Mouse (Mus musculus): ENCODE measurements around the gene Mrps7. TPM values are rescaled to one million over a fixed set of nuclear protein-coding genes. Genes with fewer than 3 reads are reported as not detected.
A peak's percentile ranks its signal among the peaks of the same experiment; 100 is the strongest.

Mrps7 gene
- polyA plus RNA-seq, 1 experiment from 2014 or later = 49.5 TPM

- no peak for ATAC-seq (ENCODE audit: insufficient read depth)
- WGBS (ENCODE audit: insufficient replicate concordance) = 62% methylated on average over 2 of the region's 2 CpGs
- Histone ChIP-seq H3K9ac (no peak overlapping the region), H3K9me3 (replicated peaks) (no peaks in the 10 kb centered on the region), H3K36me3 (replicated peaks) (peaks cover 59% of the 10 kb centered on the region), H3K4me3 (replicated peaks) (no peak overlapping the region), H3K27me3 (no peaks in the 10 kb centered on the region), H3K4me1 (replicated peaks) (peaks cover 16% of the 10 kb centered on the region), H3K4me2 (no peak overlapping the region), H3K27ac (replicated peaks) (no peak overlapping the region)
Measured at GRCm38 (mm10) chr11:115618001-115618400, 14.3 kb downstream of the Mrps7 start.

GRCm38 (mm10) chr11:115618732-115619516, 15.2 kb downstream of the Mrps7 start:
- Histone ChIP-seq H3K9me3 (replicated peaks) (no peaks in the 10 kb centered on the region), H3K4me3 (replicated peaks) (no peak overlapping the region), H3K4me1 (replicated peaks) (peaks cover 7% of the 10 kb centered on the region), H3K36me3 (replicated peaks) (peaks cover 65% of the 10 kb centered on the region), H3K27ac (replicated peaks) (no peak overlapping the region), H3K9ac (no peak overlapping the region), H3K4me2 (no peak overlapping the region), H3K27me3 (no peaks in the 10 kb centered on the region)
- no peak for ATAC-seq (ENCODE audit: insufficient read depth)
- WGBS (ENCODE audit: insufficient replicate concordance) = 79% methylated on average over 16 of the region's 16 CpGs

- no peaks in the 10 kb centered on the region for H3K9me3 ChIP-seq (replicated peaks)
- H3K4me2 ChIP-seq = no peak overlapping the region
- no peak overlapping the region for H3K4me3 ChIP-seq (replicated peaks)
- H3K4me1 ChIP-seq (replicated peaks) = 0 out of 2 replicates have a peak, but pooled peaks cover 2% of the 10 kb centered on the region
- peaks cover 61% of the 10 kb centered on the region for H3K36me3 ChIP-seq (replicated peaks)
- H3K27ac ChIP-seq (replicated peaks) = no peak overlapping the region
- H3K27me3 ChIP-seq = no peaks in the 10 kb centered on the region
- H3K9ac ChIP-seq = no peak overlapping the region
- no peak for ATAC-seq (ENCODE audit: insufficient read depth)
- WGBS (ENCODE audit: insufficient replicate concordance) = 87% methylated on average over 7 of the region's 7 CpGs
Measured at GRCm38 (mm10) chr11:115619949-115620348, 16.2 kb downstream of the Mrps7 start.

DNA sequence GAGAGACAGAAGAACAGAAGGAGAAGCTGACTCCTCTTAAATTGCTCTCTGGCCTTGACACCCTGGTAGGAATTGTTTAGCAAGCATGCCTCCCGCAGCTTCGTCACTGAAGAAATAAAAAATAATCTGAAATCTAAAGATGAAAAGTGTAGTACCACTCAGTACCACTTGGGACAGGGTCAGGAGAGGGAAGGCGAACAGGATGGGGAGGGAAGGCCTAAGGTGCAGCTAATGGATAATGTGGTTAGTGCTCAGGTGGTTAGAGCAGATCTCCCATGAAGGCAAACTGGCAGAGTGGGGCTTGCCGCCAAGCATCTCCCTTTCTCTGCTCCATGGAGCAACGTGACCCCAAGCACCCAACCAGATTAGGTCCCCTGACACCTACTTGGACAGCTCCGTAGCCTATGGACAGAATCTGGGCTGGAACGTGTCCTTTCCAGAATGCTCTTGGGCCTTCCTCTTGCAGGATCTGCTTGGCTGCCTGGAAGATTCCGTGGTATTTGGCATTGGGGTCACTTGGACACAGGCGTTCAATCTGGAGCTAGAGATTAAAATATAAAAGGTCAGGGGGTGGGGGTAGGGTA, 19.9 kb downstream of the Mrps7 start:
- peaks cover 41% of the 10 kb centered on the region for H3K36me3 ChIP-seq (replicated peaks)
- WGBS (ENCODE audit: insufficient replicate concordance) = 71% methylated on average over 9 of the region's 9 CpGs

GRCm38 (mm10) chr11:115625877-115626276, 22.2 kb downstream of the Mrps7 start:
- ATAC-seq (ENCODE audit: insufficient read depth) = no peak
- Histone ChIP-seq H3K9ac (no peak overlapping the region), H3K4me1 (replicated peaks) (peaks cover 33% of the 10 kb centered on the region), H3K27me3 (no peaks in the 10 kb centered on the region), H3K27ac (replicated peaks) (no peak overlapping the region), H3K36me3 (replicated peaks) (peaks cover 24% of the 10 kb centered on the region), H3K9me3 (replicated peaks) (no peaks in the 10 kb centered on the region), H3K4me2 (no peak overlapping the region), H3K4me3 (replicated peaks) (no peak overlapping the region)
- 76% methylated on average over 9 of the region's 9 CpGs for WGBS (ENCODE audit: insufficient replicate concordance)

More for the DNA sequence above, 19.9 kb downstream of the Mrps7 start:
- ATAC-seq (ENCODE audit: insufficient read depth) = no peak
- Histone ChIP-seq H3K9ac (no peak overlapping the region), H3K27ac (replicated peaks) (no peak overlapping the region), H3K9me3 (replicated peaks) (no peaks in the 10 kb centered on the region), H3K4me2 (no peak overlapping the region), H3K27me3 (no peaks in the 10 kb centered on the region), H3K4me3 (replicated peaks) (no peak overlapping the region), H3K4me1 (replicated peaks) (peaks cover 21% of the 10 kb centered on the region)

DNA sequence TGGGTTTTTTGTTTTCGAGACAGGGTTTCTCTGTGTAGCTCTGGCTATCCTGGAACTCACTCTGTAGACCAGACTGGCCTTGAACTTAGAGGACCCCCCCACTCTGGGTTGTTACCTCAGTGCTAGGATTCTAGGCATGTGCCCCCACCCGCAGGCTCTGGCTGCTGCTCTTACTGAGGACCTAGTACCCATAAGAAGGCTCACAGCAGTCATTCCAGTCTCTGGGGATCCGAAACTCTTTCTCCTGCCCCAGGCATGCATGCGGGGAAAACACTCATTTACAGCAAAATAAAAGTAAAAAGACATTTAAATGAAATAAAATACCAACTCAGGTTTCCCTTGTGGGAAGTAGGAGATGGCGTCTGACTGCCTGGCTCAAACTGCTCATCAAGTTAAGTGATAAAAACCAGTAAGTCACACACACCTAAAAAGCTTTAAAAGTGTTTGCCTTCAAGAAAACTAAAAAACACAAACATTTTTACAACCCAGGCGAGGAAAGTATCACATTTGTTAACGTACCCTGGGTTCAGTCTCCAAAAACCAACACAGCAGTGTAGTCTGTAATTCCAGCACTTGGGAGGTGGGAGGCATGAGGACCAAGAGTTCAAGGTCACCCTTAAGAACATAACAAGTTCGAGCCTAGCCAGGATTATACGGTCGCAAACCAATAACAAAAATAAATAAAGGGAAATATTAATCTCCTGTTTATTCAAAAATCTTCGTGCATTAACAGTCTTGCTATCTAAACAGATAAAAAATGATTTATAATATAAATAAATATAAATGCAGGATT, 23.3 kb downstream of the Mrps7 start:
- no peaks in the 10 kb centered on the region for H3K9me3 ChIP-seq (replicated peaks)
- peak overlapping the region; percentile 79 for H3K9ac ChIP-seq
- 41% methylated on average over 11 of the region's 11 CpGs for WGBS (ENCODE audit: insufficient replicate concordance)
- peaks cover 42% of the 10 kb centered on the region for H3K4me1 ChIP-seq (replicated peaks)
- no peaks in the 10 kb centered on the region for H3K27me3 ChIP-seq
- peak overlapping the region; percentile 83 for H3K27ac ChIP-seq (replicated peaks)
- peak overlapping the region; percentile 98 for H3K4me2 ChIP-seq
- peak overlapping the region; percentile 84 for H3K4me3 ChIP-seq (replicated peaks)
- ATAC-seq (ENCODE audit: insufficient read depth) = no peak
- peaks cover 16% of the 10 kb centered on the region for H3K36me3 ChIP-seq (replicated peaks)

DNA sequence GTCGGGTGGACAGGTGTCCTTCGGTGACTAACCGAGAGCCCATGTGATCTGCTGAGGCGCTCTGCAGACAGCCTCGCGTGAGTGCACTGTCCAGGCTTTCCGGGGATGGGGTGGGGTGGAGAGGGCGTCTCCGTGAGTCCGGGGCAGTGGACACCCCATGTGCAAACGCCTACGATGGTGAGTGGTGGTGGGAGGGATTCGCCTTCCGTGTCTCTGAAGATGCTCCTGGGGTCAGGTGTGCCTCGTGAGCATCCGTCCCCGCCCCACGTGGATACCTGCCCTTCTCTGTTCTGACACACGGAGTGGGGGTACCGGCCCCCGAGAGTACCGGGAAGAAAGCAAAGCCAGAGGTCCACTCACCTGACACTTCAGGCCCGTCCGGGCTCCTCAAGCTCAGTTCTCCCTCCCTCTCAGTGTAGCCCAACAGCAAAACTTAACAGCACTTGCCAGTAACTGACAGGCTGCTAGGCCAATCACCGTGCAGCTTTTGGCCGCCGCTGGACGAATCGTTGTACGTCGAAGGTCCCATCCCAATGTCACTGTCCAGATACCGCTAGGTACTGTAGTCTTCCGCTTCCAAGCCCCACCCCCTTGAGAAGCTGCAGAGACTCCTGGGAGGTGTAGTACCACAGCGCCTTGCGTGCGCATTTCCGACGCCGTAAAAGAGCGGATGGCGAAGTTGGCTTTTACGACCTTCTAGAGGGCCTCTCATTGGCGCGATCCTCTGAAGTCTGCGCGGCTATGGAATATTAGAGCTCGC, 24.2 kb downstream of the Mrps7 start, which contains the start of gene Slc25a19:
TSS of gene Slc25a19 (minus strand) at position 591 of the 760 bp plus-strand sequence.
- H3K4me3 ChIP-seq (replicated peaks) = peak within 1 kb of the TSS; percentile 84
- under 1% methylated on average over 47 of the region's 47 CpGs for WGBS (ENCODE audit: insufficient replicate concordance)
- no peaks in the 10 kb centered on the region for H3K9me3 ChIP-seq (replicated peaks)
- H3K27me3 ChIP-seq = no peaks in the 10 kb centered on the region
- ATAC-seq (ENCODE audit: insufficient read depth) = peak; percentile 100
- H3K4me1 ChIP-seq (replicated peaks) = peaks cover 42% of the 10 kb centered on the region
- H3K9ac ChIP-seq = peak within 1 kb of the TSS; percentile 79
- H3K4me2 ChIP-seq = peak within 1 kb of the TSS; percentile 98
- peaks cover 7% of the 10 kb centered on the region for H3K36me3 ChIP-seq (replicated peaks)
- peak within 1 kb of the TSS; percentile 83 for H3K27ac ChIP-seq (replicated peaks)

- peak; percentile 4 for ATAC-seq (ENCODE audit: insufficient read depth)
- WGBS (ENCODE audit: insufficient replicate concordance) = 42% methylated on average over 13 of the region's 13 CpGs
- peak overlapping the region; percentile 98 for H3K4me2 ChIP-seq
- peaks cover 42% of the 10 kb centered on the region for H3K4me1 ChIP-seq (replicated peaks)
- peaks cover under 1% of the 10 kb centered on the region; the same call in 1 of the 2 replicates for H3K36me3 ChIP-seq (replicated peaks)
- H3K27ac ChIP-seq (replicated peaks) = peak overlapping the region; percentile 56
- no peaks in the 10 kb centered on the region for H3K27me3 ChIP-seq
- peak overlapping the region; percentile 84 for H3K4me3 ChIP-seq (replicated peaks)
- H3K9ac ChIP-seq = peak overlapping the region; percentile 46
- H3K9me3 ChIP-seq (replicated peaks) = no peaks in the 10 kb centered on the region
Measured at GRCm38 (mm10) chr11:115628465-115629101, 24.9 kb downstream of the Mrps7 start.

DNA sequence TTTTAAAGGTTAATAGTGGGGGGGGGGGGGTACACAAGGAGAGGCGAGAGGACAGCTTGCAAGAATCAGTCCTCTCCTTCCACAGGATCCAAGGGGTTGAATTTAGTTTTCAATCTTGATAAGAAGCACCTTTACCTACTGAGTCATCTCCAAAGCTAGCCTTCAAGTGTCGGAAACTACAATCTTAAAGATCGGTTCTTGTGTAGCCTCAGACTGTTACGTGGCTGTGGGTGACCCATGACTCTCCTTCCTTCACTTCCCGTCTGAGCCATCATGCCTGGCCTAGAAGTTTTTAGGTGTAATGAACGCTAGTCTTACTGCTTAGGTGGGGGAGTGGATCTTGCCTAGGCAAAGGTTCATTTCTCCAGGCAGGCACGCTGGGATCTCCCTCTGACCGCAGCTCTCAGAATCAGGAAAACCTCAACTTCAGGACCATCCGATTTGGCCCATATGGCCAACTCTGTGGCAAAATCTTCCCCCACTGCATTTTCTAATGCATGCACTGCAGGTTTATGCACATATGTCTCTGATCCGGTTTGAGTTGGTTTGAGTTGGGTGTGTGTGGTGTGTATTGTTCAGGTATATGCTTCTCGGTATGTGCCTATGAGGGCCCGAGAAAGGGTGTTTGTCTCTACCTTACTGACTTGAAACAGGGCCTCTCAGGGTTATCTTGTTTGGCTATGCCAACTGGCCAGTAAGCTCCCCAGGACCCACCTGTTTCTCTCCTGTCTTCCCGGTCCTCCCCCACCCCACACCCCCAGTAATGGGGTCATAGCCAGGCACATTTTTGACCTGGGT, 26.2 kb downstream of the Mrps7 start:
- Histone ChIP-seq H3K4me3 (replicated peaks) (no peak overlapping the region), H3K4me2 (no peak overlapping the region), H3K36me3 (replicated peaks) (no peaks in the 10 kb centered on the region), H3K27ac (replicated peaks) (no peak overlapping the region), H3K9me3 (replicated peaks) (no peaks in the 10 kb centered on the region), H3K27me3 (no peaks in the 10 kb centered on the region), H3K9ac (no peak overlapping the region), H3K4me1 (replicated peaks) (peaks cover 42% of the 10 kb centered on the region)
- WGBS (ENCODE audit: insufficient replicate concordance) = 71% methylated on average over 13 of the region's 13 CpGs
- ATAC-seq (ENCODE audit: insufficient read depth) = no peak
